Mouse (Mus musculus) liver, embryonic 16.5 days (tissue): ENCODE results near the gene Akt2. TPM values are rescaled to one million over a fixed set of nuclear protein-coding genes. Genes with fewer than 3 reads are reported as not detected.

Source experiments
- ATAC-seq: fragments of 200-750 bp; cut with Nextera tagmentation; 2 replicates; pipeline ENCODE4 v1.8.0; 2017; ENCODE audit warnings: low read depth, mild to moderate bottlenecking, moderate number of reproducible peaks, moderate library complexity
- H3K27ac ChIP-seq: fragments of 300-500 bp; sonication (generic); 2 replicates; pipeline ENCODE4 v1.5.1; 2014; ENCODE audit warnings: mild to moderate bottlenecking, low read length
- H3K27me3 ChIP-seq: fragments of 300-500 bp; sonication (generic); 2 replicates; pipeline ENCODE4 v1.6.1; 2014; ENCODE audit warnings: low read depth, low read length, mixed read lengths; ENCODE audit not compliant: control insufficient read depth, insufficient read depth
- H3K36me3 ChIP-seq: fragments of 300-500 bp; sonication (generic); 2 replicates; pipeline ENCODE4 v1.6.1; 2014; ENCODE audit warnings: mild to moderate bottlenecking; ENCODE audit not compliant: control insufficient read depth, insufficient read depth
- H3K4me1 ChIP-seq: fragments of 300-500 bp; sonication (generic); 2 replicates; pipeline ENCODE4 v1.6.1; 2014; ENCODE audit warnings: low read depth, low read length, mixed read lengths; ENCODE audit not compliant: control insufficient read depth
- H3K4me2 ChIP-seq: fragments of 300-500 bp; sonication (generic); 2 replicates; pipeline ENCODE4 v1.6.1; 2014; ENCODE audit warnings: low read depth, low read length, mixed read lengths
- H3K4me3 ChIP-seq: fragments of 300-500 bp; sonication (generic); 2 replicates; pipeline ENCODE4 v1.5.1; 2014; ENCODE audit warnings: low read depth, mild to moderate bottlenecking, low read length
- H3K9ac ChIP-seq: fragments of 300-500 bp; sonication (generic); 2 replicates; pipeline ENCODE4 v1.6.1; 2014; ENCODE audit warnings: low read depth, low read length
- H3K9me3 ChIP-seq: fragments of 300-500 bp; sonication (generic); replicated peaks from 2 replicates; pipeline ENCODE4 v1.6.1; 2016; ENCODE audit warnings: low read length; ENCODE audit not compliant: control insufficient read depth
- WGBS: fragments of 180-500 bp; shearing (Covaris S2); extraction: QIAGEN DNeasy Blood & Tissue Kit; methylation state at CpG from one replicate; pipeline ENCODE4 v1.1.7; 2014; ENCODE audit not compliant: insufficient replicate concordance; 5-methylcytosine and 5-hydroxymethylcytosine counted together
- polyA plus RNA-seq: library from polyadenylated mRNA; unstranded; fragments of >200 nt; fragmentation: Nextera tagmentation; extraction: Ambion mirVana; gene quantifications from 2 replicates; pipeline ENCODE4 v1.2.1, GENCODE M21; 2015

Akt2 gene
- polyA plus RNA-seq, 1 experiment from 2014 or later = 26.3 TPM

- H3K36me3 ChIP-seq = no peaks in the 10 kb centered on the region
- H3K9me3 ChIP-seq = no peaks in the 10 kb centered on the region
- H3K9ac ChIP-seq = no peak overlapping the region
- no peak for ATAC-seq
- H3K27ac ChIP-seq = no peak overlapping the region
- no peak overlapping the region for H3K4me2 ChIP-seq
- H3K27me3 ChIP-seq = peaks cover 2% of the 10 kb centered on the region; the same call in 1 of the 2 replicates
- 68% methylated on average over 7 of the region's 7 CpGs for WGBS
- no peaks in the 10 kb centered on the region; the same call in 1 of the 2 replicates for H3K4me1 ChIP-seq
- no peak overlapping the region for H3K4me3 ChIP-seq
These were observed 55.2 kb downstream of the Akt2 start for GRCm38 (mm10) chr7:27646516-27646915.

- Histone ChIP-seq H3K4me3 (no peak overlapping the region), H3K27ac (no peak overlapping the region), H3K4me2 (no peak overlapping the region), H3K36me3 (no peaks in the 10 kb centered on the region), H3K27me3 (peaks cover 7% of the 10 kb centered on the region), H3K9me3 (no peaks in the 10 kb centered on the region), H3K4me1 (no peaks in the 10 kb centered on the region; the same call in 1 of the 2 replicates), H3K9ac (no peak overlapping the region)
- ATAC-seq = no peak
- WGBS = 63% methylated on average over 6 of the region's 6 CpGs
These were observed 56.1 kb downstream of the Akt2 start for GRCm38 (mm10) chr7:27647281-27648002.

GRCm38 (mm10) chr7:27649723-27650122 lies 58.4 kb downstream of the Akt2 start:
- Histone ChIP-seq H3K4me3 (no peak overlapping the region), H3K27ac (no peak overlapping the region), H3K9ac (no peak overlapping the region), H3K36me3 (no peaks in the 10 kb centered on the region), H3K27me3 (peaks cover 30% of the 10 kb centered on the region), H3K4me1 (peaks cover 3% of the 10 kb centered on the region), H3K4me2 (no peak overlapping the region), H3K9me3 (no peaks in the 10 kb centered on the region)
- no peak for ATAC-seq
- WGBS = 76% methylated on average over 11 of the region's 11 CpGs

- Histone ChIP-seq H3K36me3 (no peaks in the 10 kb centered on the region), H3K4me2 (peak overlapping the region; percentile 33; the same call in 1 of the 2 replicates), H3K4me1 (peaks cover 3% of the 10 kb centered on the region), H3K27me3 (peaks cover 42% of the 10 kb centered on the region), H3K4me3 (peak overlapping the region; percentile 44), H3K9ac (no peak overlapping the region), H3K27ac (no peak overlapping the region), H3K9me3 (no peaks in the 10 kb centered on the region)
- 0 out of 2 replicates have a peak, but pooled peaks have one; percentile 24 for ATAC-seq
- WGBS = under 1% methylated on average over 10 of the region's 10 CpGs
These were observed 59.6 kb downstream of the Akt2 start for GRCm38 (mm10) chr7:27650949-27651348.

GRCm38 (mm10) chr7:27653681-27654437 lies 62.5 kb downstream of the Akt2 start, which contains the start of gene Ttc9b:
Ttc9b (plus strand) TSS chr7:27653915.
- no peak within 1 kb of the TSS for H3K4me2 ChIP-seq

GRCm38 (mm10) chr7:27654607-27655276 lies 63.4 kb downstream of the Akt2 start:
- no peak overlapping the region for H3K27ac ChIP-seq
- 47% methylated on average over 20 of the region's 20 CpGs for WGBS
- H3K4me1 ChIP-seq = peaks cover 10% of the 10 kb centered on the region
- no peaks in the 10 kb centered on the region for H3K9me3 ChIP-seq
- no peak overlapping the region for H3K9ac ChIP-seq
- H3K4me2 ChIP-seq = no peak overlapping the region
- no peak for ATAC-seq
- peaks cover 73% of the 10 kb centered on the region for H3K27me3 ChIP-seq
- no peak overlapping the region for H3K4me3 ChIP-seq
- no peaks in the 10 kb centered on the region for H3K36me3 ChIP-seq

More at GRCm38 (mm10) chr7:27653681-27654437, 62.5 kb downstream of the Akt2 start, which contains the start of gene Ttc9b:
- Histone ChIP-seq H3K27me3 (peaks cover 69% of the 10 kb centered on the region), H3K36me3 (no peaks in the 10 kb centered on the region), H3K27ac (no peak within 1 kb of the TSS), H3K9ac (no peak within 1 kb of the TSS), H3K4me1 (peaks cover 5% of the 10 kb centered on the region), H3K4me3 (no peak within 1 kb of the TSS), H3K9me3 (no peaks in the 10 kb centered on the region)
- ATAC-seq = no peak
- WGBS = 5% methylated on average over 48 of the region's 62 CpGs

GRCm38 (mm10) chr7:27655545-27655944 lies 64.2 kb downstream of the Akt2 start:
- Histone ChIP-seq H3K9ac (no peak overlapping the region), H3K36me3 (no peaks in the 10 kb centered on the region), H3K27ac (no peak overlapping the region), H3K4me2 (no peak overlapping the region), H3K4me1 (peaks cover 10% of the 10 kb centered on the region), H3K27me3 (peaks cover 73% of the 10 kb centered on the region), H3K9me3 (no peaks in the 10 kb centered on the region), H3K4me3 (no peak overlapping the region)
- no peak for ATAC-seq
- WGBS = 37% methylated on average over 11 of the region's 11 CpGs

- no peak for ATAC-seq
- Histone ChIP-seq H3K27ac (no peak overlapping the region), H3K9me3 (no peaks in the 10 kb centered on the region), H3K9ac (no peak overlapping the region), H3K4me1 (peaks cover 10% of the 10 kb centered on the region), H3K4me3 (no peak overlapping the region), H3K4me2 (no peak overlapping the region), H3K36me3 (no peaks in the 10 kb centered on the region), H3K27me3 (peaks cover 71% of the 10 kb centered on the region)
- WGBS = 67% methylated on average over 16 of the region's 16 CpGs
These were observed 65.2 kb downstream of the Akt2 start for GRCm38 (mm10) chr7:27656600-27656999.
